Mouse (Mus musculus) forebrain, embryonic 10.5 days (tissue): ENCODE results near the gene Dmwd. TPM values are rescaled to one million over a fixed set of nuclear protein-coding genes. Genes with fewer than 3 reads are reported as not detected.
A peak's percentile ranks its signal among the peaks of the same experiment; 100 is the strongest.

Source experiments
- DNase-seq: peaks from one replicate; pipeline ENCODE4 v3.0.0-alpha.2; 2017; ENCODE audit warnings: low spot score; ENCODE audit errors: extremely low spot score
- H3K27ac ChIP-seq: fragments of 300-500 bp; sonication (generic); 2 replicates; pipeline ENCODE4 v1.5.1; 2016; ENCODE audit warnings: mild to moderate bottlenecking
- H3K27me3 ChIP-seq: fragments of 300-500 bp; sonication (generic); 2 replicates; pipeline ENCODE4 v1.6.1; 2016; ENCODE audit warnings: mild to moderate bottlenecking; ENCODE audit not compliant: poor library complexity, severe bottlenecking
- H3K36me3 ChIP-seq: fragments of 300-500 bp; sonication (generic); replicated peaks from 2 replicates; pipeline ENCODE4 v1.6.1; 2016; ENCODE audit warnings: mild to moderate bottlenecking, moderate library complexity
- H3K4me1 ChIP-seq: fragments of 300-500 bp; sonication (generic); 2 replicates; pipeline ENCODE4 v1.6.1; 2016
- H3K4me3 ChIP-seq: fragments of 300-500 bp; sonication (generic); 2 replicates; pipeline ENCODE4 v1.5.1; 2016; ENCODE audit warnings: mild to moderate bottlenecking, moderate library complexity
- H3K9me3 ChIP-seq: fragments of 300-500 bp; sonication (generic); 2 replicates; pipeline ENCODE4 v1.6.1; 2016; ENCODE audit warnings: mild to moderate bottlenecking, moderate library complexity
- WGBS: fragments of 180-500 bp; shearing (Covaris S2); methylation state at CpG from one replicate; pipeline ENCODE4 v1.1.7; 2016; 5-methylcytosine and 5-hydroxymethylcytosine counted together
- polyA plus RNA-seq: library from polyadenylated mRNA; unstranded; fragments of >200 nt; fragmentation: Nextera tagmentation; extraction: Ambion mirVana; gene quantifications from 2 replicates; pipeline ENCODE4 v1.2.1, GENCODE M21; 2016

The Dmwd gene
- polyA plus RNA-seq: 14.4 and 16.3 TPM in 2 replicates

DNA sequence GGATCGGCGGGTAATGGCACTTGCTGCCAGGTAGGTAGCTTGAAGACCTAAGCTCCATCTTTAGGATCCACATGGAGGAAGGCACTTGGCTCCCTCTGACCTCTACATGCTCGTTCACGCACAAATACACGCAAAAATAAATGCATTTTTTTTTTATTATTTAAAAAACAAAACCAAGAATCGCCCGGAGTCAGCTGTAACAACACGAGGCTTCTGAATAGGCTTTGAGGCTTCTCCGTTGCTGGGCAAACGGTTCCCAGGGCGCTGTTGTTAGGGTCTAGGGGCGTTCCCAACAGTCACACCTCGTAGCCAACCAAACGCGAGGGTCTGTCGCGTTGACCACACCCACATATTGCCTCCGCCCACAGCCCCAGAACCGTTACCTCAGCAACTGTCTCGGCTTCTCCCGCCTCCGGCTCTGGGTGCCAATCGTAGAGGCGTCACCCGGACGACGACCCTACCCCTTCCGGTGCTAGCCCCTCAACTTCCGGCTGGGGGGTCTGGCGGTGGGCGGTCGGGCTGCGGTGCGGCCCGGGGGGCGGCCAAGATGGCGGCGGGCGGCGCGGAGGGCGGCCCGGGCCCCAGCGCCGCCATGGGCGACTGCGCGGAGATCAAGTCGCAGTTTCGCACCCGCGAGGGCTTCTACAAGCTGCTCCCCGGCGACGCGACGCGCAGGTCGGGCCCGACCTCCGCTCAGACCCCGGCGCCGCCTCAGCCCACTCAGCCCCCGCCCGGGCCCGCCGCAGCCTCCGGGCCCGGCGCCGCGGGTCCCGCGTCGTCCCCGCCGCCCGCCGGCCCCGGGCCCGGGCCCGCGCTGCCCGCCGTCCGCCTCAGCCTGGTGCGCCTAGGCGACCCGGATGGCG is at the start of gene Dmwd:
Dmwd (plus strand) TSS at position 505 of the 863 bp plus-strand sequence.
- WGBS: 2% methylated on average over 90 of the region's 91 CpGs
- Histone ChIP-seq H3K27me3 (no peaks in the 10 kb centered on the region), H3K36me3 (peaks cover 35% of the 10 kb centered on the region), H3K27ac (peak within 1 kb of the TSS; percentile 94), H3K4me1 (peaks cover 22% of the 10 kb centered on the region), H3K4me3 (peak within 1 kb of the TSS; percentile 99), H3K9me3 (no peaks in the 10 kb centered on the region)
- peak; percentile 99 for DNase-seq

DNA sequence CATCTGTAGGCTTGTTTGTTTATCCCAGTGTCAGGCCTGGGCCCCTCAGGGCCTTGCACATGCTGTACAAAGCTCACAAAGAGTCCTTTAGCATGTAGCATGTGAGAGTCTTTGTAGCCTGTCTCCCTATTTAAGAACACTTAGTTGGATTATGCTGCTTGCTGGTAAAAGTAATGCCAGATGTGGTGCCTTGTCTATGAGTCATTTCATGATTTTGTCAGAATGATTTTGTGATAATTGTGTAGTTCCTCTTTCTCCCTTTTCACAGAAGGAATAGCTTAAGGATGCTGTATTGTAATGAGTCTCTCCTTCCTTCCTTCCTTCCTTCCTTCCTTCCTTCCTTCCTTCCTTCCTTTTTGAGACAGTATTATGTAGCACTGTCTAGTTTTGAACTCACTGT is 48.0 kb upstream of the Dmwd start:
- Histone ChIP-seq H3K27ac (no peak overlapping the region), H3K36me3 (peaks cover 47% of the 10 kb centered on the region), H3K9me3 (no peaks in the 10 kb centered on the region), H3K27me3 (peaks cover 9% of the 10 kb centered on the region), H3K4me3 (no peak overlapping the region), H3K4me1 (peaks cover 38% of the 10 kb centered on the region)
- DNase-seq: no peak

DNA sequence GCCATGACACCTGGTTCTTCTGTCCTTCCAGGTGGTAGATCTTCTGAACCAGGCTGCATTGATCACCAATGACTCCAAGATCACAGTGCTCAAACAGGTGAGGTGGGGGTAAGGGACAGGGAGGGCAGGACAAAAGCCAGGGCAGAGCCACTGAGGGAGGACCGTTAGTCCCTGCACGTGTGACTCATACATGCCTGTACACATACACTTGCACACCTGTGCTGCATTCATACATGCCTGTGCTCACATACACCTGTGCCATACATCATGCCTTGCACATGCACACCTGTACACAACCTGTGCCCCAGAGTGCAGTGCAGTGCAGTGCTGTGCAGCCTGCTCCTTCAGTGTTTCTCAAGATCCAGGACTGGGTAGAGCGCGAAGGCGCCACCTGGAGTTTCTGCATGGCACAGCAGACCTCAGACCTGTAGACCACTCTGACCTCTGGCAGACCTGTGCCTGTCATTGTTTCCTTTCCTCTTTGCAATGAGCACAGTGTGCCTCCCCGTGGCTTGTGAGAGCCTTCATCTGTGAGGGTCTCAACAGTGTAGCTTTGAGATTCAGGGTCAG is 46.9 kb upstream of the Dmwd start:
- Histone ChIP-seq H3K27me3 (no peaks in the 10 kb centered on the region), H3K4me1 (peaks cover 29% of the 10 kb centered on the region), H3K9me3 (no peaks in the 10 kb centered on the region), H3K36me3 (peaks cover 58% of the 10 kb centered on the region), H3K4me3 (no peak overlapping the region), H3K27ac (no peak overlapping the region)
- DNase-seq: peak; percentile 64
- 61% methylated on average over 6 of the region's 6 CpGs for WGBS

DNA sequence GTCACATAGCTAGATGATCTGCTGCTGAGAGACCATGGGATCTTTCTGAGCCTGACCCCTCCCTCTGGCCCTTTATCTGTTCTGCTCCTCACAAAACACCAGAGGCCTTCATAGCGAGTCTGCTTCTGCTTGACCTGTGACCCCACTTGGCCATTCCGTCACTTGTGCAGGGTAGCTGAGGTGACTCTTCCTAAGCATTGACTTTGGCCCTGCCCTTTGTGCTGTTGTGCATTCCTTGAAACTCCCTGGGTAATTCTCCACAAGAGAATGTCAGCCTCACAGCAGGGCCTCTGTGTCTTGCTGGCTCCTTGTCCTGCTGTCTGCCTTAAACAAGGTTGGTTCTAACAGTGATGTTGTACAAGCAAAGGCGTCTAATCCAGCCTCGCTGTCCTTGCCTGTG is 44.4 kb upstream of the Dmwd start:
- peaks cover 83% of the 10 kb centered on the region for H3K36me3 ChIP-seq
- no peaks in the 10 kb centered on the region for H3K27me3 ChIP-seq

DNA sequence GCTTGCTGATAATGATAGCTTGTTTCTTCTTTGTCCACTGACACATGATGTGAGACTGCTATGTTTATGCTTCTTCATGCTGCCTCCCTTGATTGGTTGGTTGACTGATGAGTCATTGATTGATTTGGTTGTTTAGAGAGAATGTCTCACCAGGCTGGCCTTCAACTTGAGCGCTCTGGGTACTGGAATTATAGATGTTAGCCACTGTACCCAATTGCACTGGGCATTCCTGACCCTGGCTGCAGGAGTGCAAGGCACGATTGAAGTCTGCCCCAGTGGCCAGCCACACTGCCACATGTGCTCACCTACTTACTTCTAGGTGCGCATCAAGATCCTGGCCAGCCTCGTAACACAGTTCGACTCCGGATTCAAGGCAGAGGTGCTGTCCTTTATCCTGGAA is 31.4 kb upstream of the Dmwd start:
- no peak for DNase-seq
- Histone ChIP-seq H3K27me3 (no peaks in the 10 kb centered on the region), H3K27ac (no peak overlapping the region), H3K4me3 (no peak overlapping the region), H3K36me3 (peaks cover 99% of the 10 kb centered on the region), H3K9me3 (no peaks in the 10 kb centered on the region), H3K4me1 (no peaks in the 10 kb centered on the region)
- 96% methylated on average over 6 of the region's 6 CpGs for WGBS

More for the DNA sequence above, 44.4 kb upstream of the Dmwd start:
- Histone ChIP-seq H3K27ac (no peak overlapping the region), H3K4me1 (peaks cover 10% of the 10 kb centered on the region), H3K9me3 (no peaks in the 10 kb centered on the region), H3K4me3 (no peak overlapping the region)
- 72% methylated on average over 4 of the region's 4 CpGs for WGBS
- DNase-seq: no peak

DNA sequence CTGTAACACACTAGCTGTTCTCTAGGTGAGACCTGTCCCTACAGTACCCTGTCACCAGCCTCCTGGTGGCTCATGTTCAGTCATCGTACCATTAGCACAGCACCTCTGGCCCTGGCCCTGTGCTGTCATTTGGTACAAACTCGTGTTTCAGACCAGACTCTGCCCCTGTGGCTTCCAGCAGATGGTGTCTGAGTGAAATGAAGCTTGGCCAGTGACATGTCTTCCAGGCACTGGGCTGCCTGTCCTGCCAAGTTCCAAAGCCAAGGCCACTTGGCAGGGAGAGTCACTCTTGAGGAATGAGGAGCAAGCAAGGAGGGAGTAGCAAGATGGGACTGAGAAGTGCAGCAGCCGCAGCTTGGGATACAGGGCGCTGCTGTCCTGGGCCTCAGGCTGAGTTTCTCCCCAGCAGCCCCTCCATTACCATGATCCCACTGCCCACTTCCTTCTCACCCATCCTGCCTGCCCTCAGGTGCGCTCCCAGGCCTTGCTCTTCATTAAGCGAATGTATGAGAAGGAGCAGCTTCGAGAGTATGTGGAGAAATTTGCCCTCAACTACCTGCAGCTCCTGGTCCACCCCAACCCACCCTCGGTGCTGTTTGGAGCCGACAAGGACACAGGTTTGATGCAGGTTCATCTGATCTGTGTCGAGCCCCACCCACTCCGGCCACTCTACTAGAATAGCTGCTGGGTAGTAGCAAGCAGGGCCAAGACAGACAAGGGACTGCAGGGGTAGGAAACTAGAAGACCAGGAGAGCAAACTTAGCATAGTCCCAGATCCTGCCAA is 29.5 kb upstream of the Dmwd start:
- 96% methylated on average over 11 of the region's 11 CpGs for WGBS
- H3K4me1 ChIP-seq: no peaks in the 10 kb centered on the region
- peaks cover 99% of the 10 kb centered on the region for H3K36me3 ChIP-seq
- H3K4me3 ChIP-seq: no peak overlapping the region
- no peak for DNase-seq
- H3K27ac ChIP-seq: no peak overlapping the region
- no peaks in the 10 kb centered on the region for H3K27me3 ChIP-seq
- H3K9me3 ChIP-seq: no peaks in the 10 kb centered on the region

DNA sequence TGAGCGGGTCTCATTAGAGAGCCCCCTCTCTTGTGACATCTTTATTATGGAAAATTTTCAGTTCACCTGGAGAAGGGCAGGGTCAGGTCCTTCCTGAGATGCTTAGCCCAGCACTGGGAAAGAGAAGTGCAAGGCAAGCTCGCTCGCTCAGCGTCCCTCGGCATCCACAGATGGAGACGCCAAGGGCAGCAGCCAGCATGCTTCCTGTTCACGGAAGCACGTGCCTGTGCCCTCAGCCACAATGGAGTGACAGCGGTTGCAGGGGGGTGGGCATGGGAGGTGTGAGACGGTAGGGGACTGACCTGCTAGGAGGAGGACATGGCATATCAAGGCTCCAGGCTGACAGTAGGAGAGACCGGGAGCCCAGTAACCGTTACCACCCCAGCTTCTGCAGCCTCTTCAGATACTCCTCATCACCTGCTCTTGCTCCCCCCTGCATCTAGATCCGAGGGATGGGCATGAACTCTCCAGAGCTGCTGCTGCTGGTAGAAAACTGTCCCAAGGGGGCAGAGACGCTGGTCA is 28.0 kb upstream of the Dmwd start:
- Histone ChIP-seq H3K27me3 (no peaks in the 10 kb centered on the region), H3K36me3 (peaks cover 98% of the 10 kb centered on the region), H3K4me1 (no peaks in the 10 kb centered on the region), H3K9me3 (no peaks in the 10 kb centered on the region), H3K27ac (no peak overlapping the region), H3K4me3 (no peak overlapping the region)
- WGBS: 91% methylated on average over 14 of the region's 14 CpGs
- no peak for DNase-seq

DNA sequence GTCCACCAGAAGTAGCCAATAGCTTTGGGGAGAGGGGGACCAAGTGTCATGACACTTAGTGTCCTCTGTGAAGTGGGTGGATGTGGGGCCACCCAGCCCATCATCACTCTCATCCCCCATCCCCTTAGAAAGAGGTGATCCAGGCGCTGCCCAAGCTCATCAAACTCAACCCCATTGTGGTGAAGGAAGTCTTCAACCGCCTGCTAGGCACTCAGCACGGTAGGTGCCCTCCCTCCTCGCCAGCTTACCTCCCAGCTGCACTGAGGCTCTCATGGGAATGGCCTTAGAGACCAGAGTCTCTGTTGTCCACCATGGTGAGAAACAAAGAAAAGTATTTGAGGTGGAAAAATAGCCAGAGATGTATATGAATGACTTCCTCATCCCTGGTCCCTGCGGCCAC is 26.8 kb upstream of the Dmwd start:
- no peaks in the 10 kb centered on the region for H3K27me3 ChIP-seq
- no peak overlapping the region for H3K27ac ChIP-seq
- WGBS: 90% methylated on average over 5 of the region's 5 CpGs
- no peak for DNase-seq
- H3K4me1 ChIP-seq: peaks cover 7% of the 10 kb centered on the region
- no peaks in the 10 kb centered on the region for H3K9me3 ChIP-seq
- H3K4me3 ChIP-seq: no peak overlapping the region
- peaks cover 98% of the 10 kb centered on the region for H3K36me3 ChIP-seq

DNA sequence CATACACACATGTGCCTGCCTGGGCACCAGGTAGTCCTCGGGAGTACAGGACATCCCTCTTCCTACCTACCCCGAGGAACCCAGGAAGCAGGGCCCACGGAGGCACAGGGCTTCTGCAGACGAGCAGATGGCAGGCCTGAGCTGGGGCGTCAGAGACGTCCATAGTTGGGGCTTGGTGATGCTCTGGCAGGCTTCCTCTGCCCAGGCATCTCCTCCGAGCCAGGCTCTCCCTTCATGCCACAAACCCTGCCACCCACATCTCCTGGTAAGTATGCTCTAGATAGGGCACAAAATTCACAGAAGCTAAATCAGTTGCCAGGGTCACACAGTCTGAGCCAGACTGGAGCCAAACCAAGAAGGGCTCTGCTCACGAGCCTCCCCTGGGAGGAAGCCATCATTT is 25.9 kb upstream of the Dmwd start:
- no peak for DNase-seq
- no peaks in the 10 kb centered on the region for H3K9me3 ChIP-seq
- H3K27me3 ChIP-seq: no peaks in the 10 kb centered on the region
- no peak overlapping the region for H3K4me3 ChIP-seq
- WGBS: 89% methylated on average over 8 of the region's 8 CpGs
- peaks cover 97% of the 10 kb centered on the region for H3K36me3 ChIP-seq
- peaks cover 14% of the 10 kb centered on the region for H3K4me1 ChIP-seq
- H3K27ac ChIP-seq: no peak overlapping the region

DNA sequence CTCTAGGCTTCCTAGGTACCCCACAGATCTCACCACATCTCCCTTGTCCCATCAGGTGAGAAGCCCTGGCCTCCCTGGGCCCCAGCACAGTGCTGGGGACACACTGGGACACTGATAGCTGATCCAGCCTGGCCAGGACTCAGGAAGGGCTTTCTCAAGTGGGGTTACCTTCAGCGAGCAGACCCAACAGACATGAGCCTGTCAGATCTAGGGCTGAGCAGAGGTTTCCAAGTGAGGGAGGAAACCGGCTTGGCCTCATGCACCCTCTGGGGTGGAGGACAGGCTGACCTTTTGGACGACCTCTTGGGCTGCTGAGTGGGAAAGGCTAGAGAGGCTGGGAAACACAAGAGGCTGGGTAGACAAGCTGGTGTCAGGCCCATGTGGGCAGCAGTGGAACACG is 24.9 kb upstream of the Dmwd start:
- H3K36me3 ChIP-seq: peaks cover 92% of the 10 kb centered on the region
- no peaks in the 10 kb centered on the region for H3K27me3 ChIP-seq
- H3K27ac ChIP-seq: no peak overlapping the region
- WGBS: 66% methylated on average over 4 of the region's 4 CpGs
- H3K4me3 ChIP-seq: no peak overlapping the region
- no peak for DNase-seq
- peaks cover 14% of the 10 kb centered on the region for H3K4me1 ChIP-seq
- no peaks in the 10 kb centered on the region for H3K9me3 ChIP-seq

DNA sequence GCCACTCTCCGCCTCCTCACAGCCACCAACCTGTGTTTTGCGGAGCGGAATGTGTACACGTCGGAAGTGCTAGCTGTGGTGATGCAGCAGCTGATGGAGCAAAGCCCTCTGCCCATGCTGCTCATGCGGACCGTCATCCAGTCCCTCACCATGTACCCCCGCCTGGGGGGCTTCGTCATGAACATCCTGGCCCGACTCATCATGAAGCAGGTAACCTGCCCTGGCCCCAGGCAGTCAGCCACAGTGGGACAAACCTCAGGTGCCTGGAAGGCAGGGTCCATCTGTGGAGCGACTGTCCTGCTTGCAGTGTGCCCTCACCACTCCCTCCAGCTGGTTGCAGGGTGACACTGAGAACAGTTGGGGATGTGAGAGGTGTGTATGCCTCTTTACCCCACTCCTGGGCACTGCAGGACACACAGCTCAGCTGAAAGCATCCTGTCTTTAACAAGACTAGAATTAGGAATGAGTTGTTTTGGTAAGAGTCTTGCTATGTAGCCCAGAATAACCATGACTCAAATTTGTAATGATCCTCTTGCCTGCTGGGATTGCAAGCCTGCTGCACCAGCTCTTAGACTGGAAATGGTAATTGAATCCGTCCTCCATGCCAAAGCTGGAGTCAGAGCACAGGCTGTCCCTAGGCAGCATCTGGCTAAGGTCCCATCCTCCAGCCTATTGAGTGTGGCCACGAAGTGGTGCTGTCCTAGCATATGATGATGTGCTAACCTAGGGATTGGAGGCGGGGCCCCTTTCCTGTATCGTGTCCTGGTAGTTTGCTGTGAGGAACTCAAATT is 23.5 kb upstream of the Dmwd start:
- Histone ChIP-seq H3K4me3 (no peak overlapping the region), H3K27ac (no peak overlapping the region), H3K9me3 (no peaks in the 10 kb centered on the region; the same call in 1 of the 2 replicates), H3K4me1 (peaks cover 14% of the 10 kb centered on the region), H3K36me3 (peaks cover 85% of the 10 kb centered on the region), H3K27me3 (no peaks in the 10 kb centered on the region)
- 88% methylated on average over 15 of the region's 15 CpGs for WGBS
- no peak for DNase-seq

DNA sequence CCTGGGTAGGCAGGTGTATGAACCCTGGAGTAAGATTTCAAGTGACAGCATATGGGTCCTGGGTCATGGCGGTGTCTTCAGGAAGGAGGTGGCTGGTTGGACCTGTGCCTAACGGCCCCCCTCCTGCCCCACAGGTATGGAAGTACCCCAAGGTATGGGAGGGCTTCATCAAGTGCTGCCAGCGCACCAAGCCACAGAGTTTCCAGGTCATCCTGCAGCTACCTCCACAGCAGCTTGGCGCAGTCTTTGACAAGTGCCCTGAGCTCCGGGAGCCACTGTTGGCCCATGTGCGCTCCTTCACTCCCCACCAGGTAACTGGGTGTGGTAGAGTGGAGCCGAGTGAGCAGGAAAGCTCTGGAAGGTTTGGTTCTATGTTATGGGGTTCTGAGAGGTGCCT is 22.9 kb upstream of the Dmwd start:
- H3K27me3 ChIP-seq: no peaks in the 10 kb centered on the region
- no peak overlapping the region for H3K4me3 ChIP-seq
- no peaks in the 10 kb centered on the region; the same call in 1 of the 2 replicates for H3K9me3 ChIP-seq
- peaks cover 14% of the 10 kb centered on the region for H3K4me1 ChIP-seq
- DNase-seq: no peak
- WGBS: 90% methylated on average over 7 of the region's 7 CpGs
- H3K27ac ChIP-seq: no peak overlapping the region
- peaks cover 79% of the 10 kb centered on the region for H3K36me3 ChIP-seq
